Mouse (Mus musculus) E14TG2a.4 (cell line): ENCODE measurements around the gene Cyp4f13.

Experiments
- CTCF ChIP-seq: conservative IDR thresholded peaks from 2 replicates; pipeline ENCODE4 v1.5.1; 2014; ENCODE audit warnings: low read length
- POU5F1 ChIP-seq: IDR thresholded peaks from 2 replicates; pipeline ENCODE4 v1.6.1; 2014; ENCODE audit warnings: low read length, borderline replicate concordance

DNA sequence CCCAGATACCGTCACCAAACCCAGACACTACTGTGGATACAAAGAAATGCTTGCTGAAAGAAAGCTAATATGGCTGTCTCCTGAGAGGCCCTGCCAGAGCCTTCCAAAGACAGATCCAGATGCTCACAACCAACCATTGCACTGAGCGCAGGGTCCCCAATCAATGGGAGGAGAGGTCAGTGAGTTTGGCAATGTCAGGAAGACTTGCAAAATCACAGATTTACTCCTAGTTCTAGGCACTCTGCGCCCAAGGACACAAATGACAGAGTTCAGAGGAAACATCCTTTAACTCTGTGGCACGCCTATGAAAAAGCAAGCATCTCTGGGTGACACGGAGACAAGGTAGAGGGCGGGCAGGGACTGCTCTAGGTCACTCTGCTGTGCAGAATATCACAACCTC, 57.6 kb downstream of the Cyp4f13 start:
- TF ChIP-seq POU5F1: no peak
- TF ChIP-seq CTCF: no peak
